Mouse (Mus musculus) retina, postnatal 7 days (tissue): ENCODE measurements around the gene Nepn.
A peak's percentile ranks its signal among the peaks of the same experiment; 100 is the strongest.
"Not testable (repeated sequence)": the region's sequence is repeated elsewhere in the genome, so short reads cannot be mapped to it uniquely, and the experiment has no call there.

Experiments used
- DNase-seq: peaks from one replicate; pipeline ENCODE4 v3.0.0-alpha.2; 2012; ENCODE audit warnings: low read depth, low spot score

The Nepn gene

DNA sequence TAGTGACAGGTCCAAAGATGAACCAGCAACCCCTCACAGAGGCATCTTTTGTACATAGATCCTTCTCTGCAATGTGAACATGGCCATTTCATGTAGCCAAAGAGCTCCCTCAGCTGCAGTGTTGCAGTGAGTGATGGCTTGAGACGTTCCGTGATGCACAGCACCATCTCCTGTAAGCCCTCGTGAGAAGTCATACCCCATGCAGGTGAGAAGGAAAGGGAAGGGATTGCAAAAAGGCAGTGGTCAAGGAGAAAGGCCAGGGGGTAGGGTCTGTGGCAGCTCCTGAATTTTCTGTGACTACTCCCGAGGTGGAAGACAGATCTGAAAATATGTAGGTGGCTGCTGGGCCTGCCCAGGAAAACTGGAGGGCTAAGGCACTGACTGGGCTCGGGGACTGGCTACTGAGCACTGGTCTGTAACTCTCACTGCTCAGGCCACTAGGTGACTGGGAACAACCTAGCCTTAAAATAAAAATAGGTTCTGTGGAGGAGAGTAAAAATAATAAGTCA is at the start of gene Nepn:
Gene Nepn (plus strand): TSS at position 51 of the 509 bp plus-strand sequence.
- no peak for DNase-seq

DNA sequence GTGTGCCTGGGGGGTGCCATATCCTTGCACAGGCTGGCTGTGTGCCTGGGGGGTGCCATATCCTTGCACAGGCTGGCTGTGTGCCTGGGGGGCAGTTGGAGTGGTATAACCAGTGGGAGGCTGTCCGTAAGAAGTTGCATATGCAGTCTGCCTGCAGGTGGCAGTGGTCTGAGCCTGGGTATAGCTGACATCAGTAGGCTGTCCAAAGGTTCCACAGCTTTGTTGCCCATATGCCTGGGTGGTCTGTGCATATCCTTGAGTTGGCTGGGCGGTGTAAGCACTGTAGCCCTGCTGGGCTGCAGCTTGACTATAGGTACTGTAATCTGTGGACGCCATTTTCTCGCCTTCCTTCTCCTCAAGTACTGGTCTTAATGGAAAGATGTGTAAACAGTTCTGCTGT is 45.4 kb upstream of the Nepn start:
- not testable (repeated sequence) for DNase-seq

DNA sequence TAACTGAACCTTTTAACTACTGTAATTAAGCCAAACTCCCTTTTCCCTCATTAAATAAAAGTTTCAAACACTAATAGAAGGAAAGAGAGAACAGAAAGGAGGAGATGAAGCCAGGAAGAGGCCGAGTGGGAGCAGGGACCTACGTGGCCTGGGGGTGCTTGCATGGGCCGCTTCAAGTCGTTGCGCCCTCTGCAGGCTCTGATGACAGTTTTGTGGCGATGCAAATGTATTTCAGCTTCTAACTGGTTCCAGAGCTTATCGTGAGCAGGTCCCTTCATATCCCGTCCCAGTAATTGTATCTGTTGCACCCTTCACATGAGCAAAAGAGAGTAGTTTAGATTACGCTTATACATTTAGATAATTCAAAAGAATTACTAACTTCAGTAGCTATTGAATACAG is 35.6 kb upstream of the Nepn start:
- no peak for DNase-seq

DNA sequence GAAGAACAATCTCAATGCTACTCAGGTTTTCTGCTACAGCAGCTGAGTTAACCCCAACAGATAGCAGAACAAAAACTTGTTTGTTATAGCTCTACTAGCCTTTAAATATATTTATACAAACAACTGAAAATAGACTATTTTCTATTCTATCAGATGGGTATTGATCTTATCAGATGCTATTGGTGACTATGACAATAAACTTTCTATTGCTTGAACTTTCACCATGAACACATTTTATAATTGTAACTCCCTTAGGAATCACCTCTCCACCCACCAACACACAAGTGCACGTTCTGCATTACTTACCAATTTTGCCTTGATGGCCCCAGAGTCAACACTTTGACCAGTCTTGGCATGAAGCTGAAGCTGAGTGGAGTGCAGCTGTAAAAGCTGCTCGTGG is 30.3 kb upstream of the Nepn start, which contains the start of gene Gm26741:
Gene Gm26741 (plus strand): TSS at position 301 of the 400 bp plus-strand sequence.
- DNase-seq, result no peak

DNA sequence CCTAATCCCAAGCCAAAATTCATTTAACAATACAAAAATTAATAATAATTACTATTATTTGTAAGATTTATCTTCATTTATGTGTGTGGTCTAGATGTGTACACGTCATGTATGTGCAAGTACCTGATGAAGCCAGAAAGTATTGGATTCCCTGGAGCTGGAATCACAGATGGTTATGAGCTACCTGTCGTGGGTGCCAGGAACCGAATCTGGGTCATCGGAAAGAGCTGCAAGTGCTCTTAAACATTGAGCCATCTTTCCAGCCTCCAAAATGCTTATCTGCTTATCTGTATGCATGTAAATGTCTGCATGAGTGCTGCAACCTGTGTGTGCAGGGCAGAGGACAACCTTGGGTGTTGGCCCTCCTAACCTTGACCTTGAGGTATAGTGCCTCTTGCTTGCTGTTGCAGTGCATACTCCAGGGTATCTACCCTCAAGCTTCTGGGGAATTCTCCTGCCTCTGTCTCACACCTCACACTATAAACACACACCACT is 28.5 kb upstream of the Nepn start:
- no peak for DNase-seq

DNA sequence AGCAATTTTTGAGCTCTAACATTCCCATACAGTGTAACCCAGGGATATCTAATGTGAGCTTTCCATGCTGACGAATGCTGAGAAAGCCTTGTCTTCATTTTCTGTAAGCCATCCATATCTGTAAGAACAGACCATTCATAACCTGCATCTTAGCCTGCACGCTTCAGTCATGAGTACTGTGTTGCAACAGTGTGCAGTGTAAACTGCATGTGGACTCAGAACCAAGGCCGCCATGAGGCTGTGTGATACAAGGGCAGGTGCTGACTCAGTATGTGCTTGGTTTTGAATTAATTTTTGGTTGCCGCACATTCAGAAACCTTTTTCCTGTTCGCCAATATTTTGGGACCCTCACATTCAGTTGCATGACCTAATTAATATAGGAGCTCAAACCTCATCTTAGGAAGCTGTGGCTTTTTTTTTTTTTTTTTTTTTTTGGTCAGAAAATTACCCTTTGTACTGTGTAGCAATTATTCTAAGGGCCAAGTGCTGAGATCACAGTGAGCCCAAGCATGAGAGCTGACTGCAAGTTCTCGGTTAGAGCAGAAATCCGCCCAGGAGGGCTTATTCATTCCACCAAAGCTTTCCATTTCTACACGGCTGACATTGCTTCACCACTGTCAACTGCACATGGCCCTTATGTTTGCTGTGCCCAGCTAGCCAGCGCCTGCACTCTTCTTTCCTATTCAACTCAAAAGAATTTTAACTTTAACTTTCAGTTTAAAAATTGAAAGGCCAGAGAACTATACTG is 27.7 kb upstream of the Nepn start:
- no peak for DNase-seq

DNA sequence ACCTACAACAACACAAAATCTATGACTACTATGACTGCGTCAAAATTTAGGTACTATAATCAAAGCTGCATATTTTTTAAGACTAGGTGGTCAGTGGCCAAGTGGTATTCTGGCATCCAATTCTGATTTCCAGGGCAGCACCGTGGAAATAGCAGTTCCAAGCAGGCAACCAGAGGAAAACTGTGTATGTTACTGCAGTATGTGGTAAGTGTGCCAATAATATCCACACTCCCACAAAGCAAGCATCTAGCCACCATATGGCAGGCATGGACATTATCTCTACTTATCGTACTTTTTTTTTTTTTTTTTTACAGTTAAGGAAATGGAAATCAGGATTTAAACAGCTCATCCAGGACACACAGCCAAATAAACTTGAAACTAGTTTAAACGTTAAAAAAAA is 20.4 kb upstream of the Nepn start:
- no peak for DNase-seq

DNA sequence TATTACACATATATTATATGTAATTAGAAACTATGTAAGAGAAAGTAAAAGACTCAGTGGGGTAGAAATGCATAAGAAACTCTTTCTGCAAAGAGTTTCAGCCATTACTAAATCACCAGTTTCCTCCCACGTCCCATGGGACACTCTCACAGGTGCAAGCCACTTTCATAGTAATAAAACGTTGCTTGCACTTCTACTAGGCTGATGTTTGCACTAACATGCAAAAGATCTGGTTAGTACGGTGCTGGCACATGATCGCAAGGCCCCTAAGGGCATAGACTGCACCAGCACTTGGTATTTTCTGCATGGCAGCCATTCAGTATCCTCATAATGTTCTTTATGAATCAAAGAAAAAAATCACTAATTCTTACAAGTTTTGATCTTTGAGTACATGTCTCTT is 14.9 kb upstream of the Nepn start:
- no peak for DNase-seq

DNA sequence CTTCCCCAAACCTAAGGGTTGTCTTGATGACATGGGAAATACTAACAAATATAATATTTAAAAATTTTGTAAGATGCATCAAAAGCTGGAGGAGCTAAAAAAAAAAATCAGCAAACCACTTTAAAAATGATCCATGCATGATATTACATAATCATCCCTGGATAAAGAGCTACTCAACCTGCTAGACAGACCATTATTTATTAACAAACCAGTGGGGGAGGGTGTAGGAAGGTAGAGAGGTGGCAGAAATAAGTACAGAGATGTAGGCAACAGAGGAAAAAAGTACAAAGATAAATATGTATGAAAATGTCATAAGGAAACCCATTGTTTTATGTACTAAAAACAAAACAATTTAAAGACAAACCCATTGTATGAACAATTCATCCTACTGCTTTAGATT is 14.1 kb upstream of the Nepn start:
- no peak for DNase-seq

DNA sequence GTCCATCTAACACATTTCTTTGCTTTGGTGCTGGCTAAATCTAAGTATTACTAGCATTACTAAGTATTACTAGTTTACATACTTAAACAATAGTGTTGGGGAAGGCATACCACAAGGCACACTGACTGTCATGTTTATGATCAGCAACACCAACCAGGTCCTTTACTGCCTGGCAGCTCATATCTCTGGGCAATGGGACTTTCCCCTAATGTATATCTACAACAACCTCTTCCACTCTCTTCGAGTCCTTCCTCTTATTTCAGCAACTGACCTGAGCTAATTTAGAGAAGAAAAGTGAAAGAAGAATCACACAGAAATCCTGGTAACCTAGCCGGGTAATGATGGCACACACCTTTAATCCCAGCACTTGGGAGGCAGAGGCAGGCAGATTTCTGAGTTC is 12.3 kb upstream of the Nepn start:
- no peak for DNase-seq

DNA sequence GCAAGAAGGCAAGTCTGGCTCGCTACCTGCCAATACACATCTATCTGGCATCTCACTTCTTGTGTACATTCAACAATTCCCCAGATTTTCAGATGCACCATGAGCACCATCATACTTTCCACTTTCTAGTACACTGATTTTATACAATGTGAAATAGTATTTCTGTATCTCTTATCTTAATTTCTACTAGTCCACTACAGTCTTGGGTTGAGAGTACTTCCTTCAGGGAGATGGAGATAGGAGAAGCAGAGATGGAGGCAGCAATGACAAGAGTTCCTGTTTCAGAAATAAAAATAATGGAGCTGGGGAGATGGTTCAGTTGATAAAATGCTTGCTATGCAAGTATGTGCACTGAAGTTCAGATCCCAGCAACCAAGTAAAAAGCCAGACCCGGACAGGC is 11.0 kb upstream of the Nepn start:
- no peak for DNase-seq

DNA sequence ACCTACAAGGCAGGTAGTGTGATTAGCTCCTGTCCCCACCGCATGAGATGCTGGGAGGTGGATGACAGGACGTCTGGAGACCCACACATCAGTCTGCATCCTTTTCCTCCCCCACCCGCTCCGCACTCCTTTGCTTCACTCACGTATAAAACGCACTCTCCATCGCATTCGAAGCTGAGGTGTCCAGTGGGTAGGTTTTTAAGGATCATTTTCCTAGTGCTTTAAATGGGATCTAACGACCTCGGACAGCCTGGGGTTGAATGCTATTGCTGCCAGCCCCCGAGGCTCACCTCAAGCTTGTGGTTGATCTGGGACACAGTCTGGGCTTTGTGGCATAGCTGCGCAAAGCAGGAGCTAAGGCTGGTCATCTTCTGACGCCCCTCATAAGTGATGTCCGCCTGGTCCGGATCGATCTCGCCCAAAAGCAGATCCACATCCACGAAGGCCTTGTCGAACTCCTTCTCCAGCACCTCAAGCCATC is 7.4 kb upstream of the Nepn start:
- peak; percentile 9 for DNase-seq

DNA sequence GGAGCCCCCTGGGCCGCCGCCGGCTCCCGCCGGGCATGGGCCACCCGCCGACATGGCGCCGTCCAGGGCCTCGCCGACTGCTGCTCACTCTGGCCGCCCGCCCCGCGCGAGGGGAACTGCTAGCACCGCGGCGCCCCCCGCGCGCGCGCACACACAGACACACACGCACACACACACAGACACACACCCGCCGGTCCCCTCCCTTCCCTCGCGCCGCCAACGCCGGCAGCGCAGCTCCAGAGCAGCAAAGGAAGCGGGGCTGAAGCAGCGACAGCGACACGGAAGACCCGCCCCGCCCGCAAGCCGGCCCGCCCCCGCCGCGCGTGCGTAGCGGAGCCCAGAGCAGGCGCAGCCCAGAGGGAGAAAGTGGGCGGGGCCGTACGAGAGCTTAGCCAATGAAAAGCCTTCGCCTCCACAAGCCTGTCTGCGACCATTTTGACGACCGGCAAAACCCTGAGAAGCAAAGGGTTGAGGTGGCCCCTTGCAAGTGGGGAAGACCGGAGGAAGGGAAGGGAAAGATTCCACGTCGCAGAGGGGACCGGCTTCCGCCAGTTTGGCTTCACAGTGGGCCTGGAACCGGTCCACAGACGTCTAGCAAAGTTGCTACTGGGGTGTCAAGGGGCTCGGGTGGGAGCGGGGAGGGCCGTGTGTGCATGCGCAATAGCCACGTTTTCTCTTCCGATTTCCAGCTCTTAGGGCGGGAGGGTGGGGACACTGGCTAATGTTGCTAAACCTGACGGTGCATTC is 6.8 kb upstream of the Nepn start, which contains the start of gene Gopc:
Gene Gopc (minus strand): TSS at position 280 of the 747 bp plus-strand sequence.
- peak; percentile 96 for DNase-seq

DNA sequence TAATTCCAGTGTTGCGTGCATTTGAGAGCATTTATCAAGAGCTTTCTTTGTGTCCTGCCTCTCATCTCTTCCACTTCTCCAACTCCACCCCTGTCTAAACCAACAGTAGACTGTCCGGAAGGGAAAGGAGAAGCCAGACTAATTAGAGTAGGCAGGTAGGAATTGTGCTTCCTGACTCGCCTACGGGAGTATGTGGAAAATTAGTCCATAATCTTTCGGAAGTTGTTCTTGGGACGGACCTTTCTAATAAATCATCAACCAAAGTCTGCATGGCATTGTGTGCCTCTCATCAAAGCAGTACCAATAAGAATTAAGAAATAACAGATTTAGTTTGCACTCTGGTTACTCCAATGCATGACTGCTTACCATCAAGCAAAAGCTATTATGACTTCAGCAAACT is 5.8 kb upstream of the Nepn start:
- no peak for DNase-seq

DNA sequence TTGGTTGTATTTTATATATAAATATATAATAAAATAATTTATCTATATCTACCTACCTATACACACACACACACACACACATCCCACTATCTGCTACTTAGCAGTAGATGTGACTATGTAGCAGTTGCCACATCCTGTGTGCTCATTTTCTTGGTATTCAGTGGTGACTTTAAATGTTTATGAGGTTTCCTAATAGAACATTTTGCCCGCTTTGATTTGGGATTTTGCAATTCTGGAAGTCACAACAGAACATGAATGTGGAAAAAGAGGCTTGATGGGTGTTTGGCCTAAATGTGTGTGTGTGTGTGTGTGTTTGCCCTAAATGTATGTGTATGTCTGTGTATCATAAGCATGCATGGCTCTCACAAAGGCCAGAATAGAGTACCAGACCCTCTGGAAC is 5.2 kb upstream of the Nepn start:
- no peak for DNase-seq

DNA sequence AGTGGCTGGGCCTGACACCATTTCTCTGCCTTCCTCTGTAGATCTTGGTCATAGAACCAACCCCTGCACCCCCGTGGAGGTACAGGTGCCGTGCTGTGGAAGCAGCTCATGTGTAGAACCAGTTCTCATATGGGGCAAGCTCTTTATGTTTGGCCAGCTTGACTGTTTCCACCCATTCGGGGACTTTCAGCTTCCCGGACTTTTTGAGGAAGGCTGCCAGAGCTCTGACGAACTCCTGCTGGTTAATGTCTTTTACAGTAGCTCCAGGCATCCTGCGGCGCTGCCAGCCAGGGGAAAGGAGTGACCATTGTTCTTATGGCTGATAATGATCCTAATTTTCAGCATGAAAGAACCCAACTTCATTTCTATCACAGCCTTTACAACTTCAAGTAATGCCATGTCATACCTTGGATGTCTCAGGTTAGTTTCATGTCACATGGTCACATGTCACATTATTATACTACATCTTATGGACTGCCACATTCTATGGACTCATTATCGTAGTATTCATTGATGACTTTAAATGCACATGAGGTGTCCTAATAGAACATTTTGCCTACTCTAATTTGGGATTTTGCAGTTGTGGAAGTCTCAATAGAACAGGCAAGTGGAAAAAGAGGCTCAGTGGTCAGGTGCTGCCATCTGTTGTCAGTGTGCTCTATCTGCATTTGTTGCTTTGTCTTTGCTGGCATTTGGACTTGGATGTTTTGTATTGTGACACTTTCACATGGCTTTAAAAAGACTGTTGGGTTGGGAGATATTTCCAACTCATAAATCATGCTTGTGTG is 3.8 kb upstream of the Nepn start:
- peak; percentile 47 for DNase-seq

DNA sequence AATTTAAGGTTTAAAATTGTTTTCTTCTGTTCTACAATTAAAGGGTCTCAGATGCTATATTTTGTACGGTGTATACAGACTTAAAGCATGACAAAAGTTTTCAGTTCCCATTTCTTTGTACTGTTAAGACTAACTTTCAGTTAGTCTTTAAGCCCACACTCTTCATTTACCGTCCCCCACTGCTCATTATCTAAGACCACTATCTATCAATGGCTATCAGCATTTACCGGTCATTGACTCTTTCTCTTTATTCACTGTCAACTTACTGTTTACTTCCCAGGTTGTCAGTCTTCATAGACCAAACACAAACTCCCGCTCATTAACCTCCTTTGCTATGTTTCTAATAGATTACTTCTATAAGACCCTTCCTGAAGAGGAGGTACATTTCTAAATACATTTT is 1.6 kb upstream of the Nepn start:
- no peak for DNase-seq

DNA sequence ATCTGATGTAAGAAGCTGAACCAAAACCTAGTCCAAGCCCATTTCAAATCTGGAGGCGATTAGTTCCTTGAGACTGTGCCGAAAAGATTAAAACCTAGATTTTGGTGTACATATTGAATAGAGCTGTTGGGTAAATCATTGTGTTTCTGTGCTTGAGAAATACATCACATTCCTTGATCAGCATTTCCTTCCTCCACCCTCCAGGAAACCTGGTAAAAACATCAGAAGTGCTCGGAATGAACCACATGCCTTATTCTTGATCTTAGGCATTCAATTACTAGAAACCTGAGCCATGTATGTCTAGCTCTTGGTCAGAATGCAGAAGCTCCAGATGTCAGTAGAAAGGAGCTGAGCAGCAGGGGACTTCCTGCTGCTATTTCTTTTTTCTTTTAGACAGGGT is 666 bp downstream of the Nepn start:
- no peak for DNase-seq

DNA sequence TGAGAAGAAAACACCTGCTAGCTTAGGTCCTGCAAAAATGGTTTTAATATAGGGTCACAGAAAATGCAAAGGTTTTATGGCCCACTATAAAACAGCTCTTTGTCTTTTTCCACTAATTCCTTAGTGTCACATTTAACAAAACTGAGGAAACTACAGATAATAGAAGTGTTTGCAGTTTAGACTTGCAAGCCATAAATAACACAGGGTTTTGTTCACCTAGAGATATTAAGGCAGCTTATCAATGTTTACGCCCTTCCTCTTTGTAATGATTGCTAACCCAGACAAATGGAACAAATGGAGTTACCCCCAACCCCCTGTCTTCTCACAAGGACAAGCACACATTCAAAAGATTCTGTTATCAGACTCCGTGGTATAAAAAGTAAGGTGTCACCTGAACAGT is 2.4 kb downstream of the Nepn start:
- DNase-seq, result no peak

DNA sequence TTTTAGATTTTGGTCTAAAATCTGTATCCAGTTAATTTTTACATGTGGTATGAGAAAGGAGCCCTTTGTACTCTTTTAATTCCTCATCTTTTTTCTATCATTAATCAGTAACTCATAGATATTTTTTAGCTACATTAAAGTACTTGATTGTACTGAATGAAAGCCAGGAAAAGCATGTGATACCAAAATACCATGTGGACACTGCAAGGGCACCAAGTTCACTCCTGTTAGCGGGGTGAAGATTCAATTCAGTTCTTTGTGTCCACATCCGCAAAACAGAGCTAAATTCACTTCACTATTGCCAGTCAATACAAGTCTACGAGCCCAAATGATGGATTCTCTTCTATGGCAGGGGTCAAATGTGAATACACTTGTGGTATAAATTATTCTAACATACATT is 7.9 kb downstream of the Nepn start:
- DNase-seq, result no peak

DNA sequence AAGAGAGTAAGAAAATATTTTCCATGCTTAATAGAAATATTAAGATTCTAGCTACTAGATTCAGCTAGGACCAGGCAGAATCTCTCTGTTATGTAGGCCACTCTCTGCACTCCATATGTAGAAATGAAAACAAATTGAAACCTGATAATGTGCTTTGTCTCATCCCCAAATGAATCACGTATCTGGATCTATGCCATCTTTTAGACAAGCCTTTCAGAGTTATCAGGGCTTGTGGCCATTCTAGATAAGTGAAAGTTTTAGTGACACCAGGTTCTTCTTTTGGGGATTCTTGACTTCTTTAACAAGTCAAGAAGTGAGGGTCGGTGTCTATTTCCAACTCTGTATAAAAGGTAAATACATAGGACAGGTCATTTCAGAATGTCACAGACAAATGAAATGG is 9.9 kb downstream of the Nepn start:
- no peak for DNase-seq

DNA sequence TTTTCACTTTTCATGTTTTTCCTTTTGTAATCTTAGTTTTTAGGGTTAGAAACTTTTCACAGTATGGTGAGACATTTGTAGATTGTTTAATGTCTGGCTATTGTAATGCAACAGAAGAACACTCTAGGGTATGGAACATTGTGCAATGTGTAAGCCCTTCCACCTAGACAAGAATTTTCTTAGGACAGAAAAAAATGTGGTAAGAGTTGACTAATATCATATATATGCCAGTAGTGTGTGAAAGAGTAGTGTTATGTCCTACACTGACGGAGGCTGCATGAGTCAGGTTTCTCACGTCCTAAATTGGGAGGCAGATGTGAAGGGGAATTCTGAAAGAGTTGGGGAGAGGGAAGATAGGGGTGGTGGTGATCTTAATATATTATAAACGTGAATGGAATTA is 10.9 kb downstream of the Nepn start:
- DNase-seq, result no peak
